Mouse (Mus musculus): ENCODE measurements around the gene Gnpat. TPM values are rescaled to one million over a fixed set of nuclear protein-coding genes. Genes with fewer than 3 reads are reported as not detected.

Gnpat gene
- polyA plus RNA-seq, 1 experiment, result 95.4 TPM

GRCm38 (mm10) chr8:124897386-124898250, 34.8 kb downstream of the Gnpat start, which contains the start of the genes Exoc8 and Sprtn:
TSS of gene Exoc8 (minus strand) at chr8:124897705.
TSS of gene Sprtn (plus strand) at chr8:124897886.
- Histone ChIP-seq H3K79me2 (ENCODE audit: control insufficient read depth, insufficient read depth) (peaks cover 45% of the 10 kb centered on the region), H3ac (ENCODE audit: control insufficient read depth, insufficient read length) (peak within 1 kb of the TSS; percentile 88), H3K36me3 (ENCODE audit: control insufficient read depth, insufficient read depth) (peaks cover 22% of the 10 kb centered on the region), H3K4me3 (peak within 1 kb of the TSS; percentile 80), H3K27me3 (ENCODE audit: control insufficient read depth, insufficient read depth, insufficient read length) (no peaks in the 10 kb centered on the region), H3K4me2 (ENCODE audit: low read depth) (peak within 1 kb of the TSS; percentile 92)
- TF ChIP-seq MYOG (IDR thresholded peaks at IDR 0.05; ENCODE audit: control insufficient read depth in 1 of 3, insufficient read depth in 1 of 3, insufficient read length in 2 of 3, low read depth in 2 of 3) (no peak), REST (IDR thresholded peaks at IDR 0.05; ENCODE audit: insufficient read depth, insufficient read length) (no peak), POLR2AphosphoS2 (IDR thresholded peaks at IDR 0.05; ENCODE audit: insufficient read length, low read depth) (peak; percentile 92), CEBPB (IDR thresholded peaks at IDR 0.05; ENCODE audit: insufficient read depth, poor library complexity, severe bottlenecking) (no peak), POLR2A (IDR thresholded peaks at IDR 0.05; ENCODE audit: insufficient read length, low read depth) (peak; percentile 93), E2F4 (IDR thresholded peaks at IDR 0.05; ENCODE audit: insufficient read depth) (no peak), TCF3 (IDR thresholded peaks at IDR 0.05; ENCODE audit: insufficient read length, low read depth) (no peak), MYOD1 (IDR thresholded peaks at IDR 0.05; ENCODE audit: control insufficient read depth in 1 of 3, insufficient read length in 2 of 3, low read depth in 2 of 3) (peak in 1 of 3 experiments; percentile 32), TCF12 (IDR thresholded peaks at IDR 0.05; ENCODE audit: insufficient read depth, poor library complexity, severe bottlenecking) (no peak), SRF (IDR thresholded peaks at IDR 0.05; ENCODE audit: control insufficient read depth, insufficient read length, low read depth) (peak; percentile 17), USF1 (IDR thresholded peaks at IDR 0.05; ENCODE audit: low read depth) (no peak), MAX (IDR thresholded peaks at IDR 0.05; ENCODE audit: low read depth) (no peak)

DNA sequence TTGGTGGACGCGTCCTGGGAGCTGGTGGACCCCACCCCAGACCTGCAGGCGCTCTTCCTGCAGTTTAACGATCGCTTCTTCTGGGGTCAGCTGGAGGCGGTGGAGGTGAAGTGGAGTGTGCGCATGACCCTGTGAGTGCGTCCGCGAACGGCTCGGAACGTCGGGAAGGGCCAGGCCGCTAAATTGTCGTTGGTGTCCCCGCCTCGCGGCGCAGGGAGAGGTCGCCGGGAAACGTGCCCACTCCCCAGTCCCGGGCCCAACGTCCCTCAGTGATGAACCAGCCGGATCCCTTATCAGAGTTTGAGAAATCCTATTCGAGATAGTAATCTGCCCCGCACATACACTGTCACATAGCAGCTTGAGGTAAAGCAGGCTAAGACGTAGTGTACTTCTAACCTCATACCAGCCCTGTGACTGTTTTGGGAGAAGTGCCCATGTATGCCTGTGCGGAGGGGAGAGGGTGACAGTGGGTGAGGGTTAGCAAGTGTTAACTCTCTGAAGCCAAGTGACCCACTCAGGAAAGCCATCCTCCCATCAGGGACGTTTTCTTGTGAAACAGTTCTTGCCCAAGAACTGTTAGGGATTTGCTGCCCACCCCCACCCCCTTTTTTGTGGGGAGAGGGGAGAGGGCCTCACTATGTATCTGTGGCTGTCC, 35.5 kb downstream of the Gnpat start:
- Histone ChIP-seq H3ac (ENCODE audit: control insufficient read depth, insufficient read length) (peak overlapping the region; percentile 88), H3K36me3 (ENCODE audit: control insufficient read depth, insufficient read depth) (peaks cover 29% of the 10 kb centered on the region), H3K4me3 (peak overlapping the region; percentile 80), H3K27me3 (ENCODE audit: control insufficient read depth, insufficient read depth, insufficient read length) (no peaks in the 10 kb centered on the region), H3K79me2 (ENCODE audit: control insufficient read depth, insufficient read depth) (peaks cover 45% of the 10 kb centered on the region), H3K4me2 (ENCODE audit: low read depth) (peak overlapping the region; percentile 92)
- TF ChIP-seq REST (IDR thresholded peaks at IDR 0.05; ENCODE audit: insufficient read depth, insufficient read length) (no peak), USF1 (IDR thresholded peaks at IDR 0.05; ENCODE audit: low read depth) (no peak), POLR2AphosphoS2 (IDR thresholded peaks at IDR 0.05; ENCODE audit: insufficient read length, low read depth) (peak; percentile 17), MYOG (IDR thresholded peaks at IDR 0.05; ENCODE audit: control insufficient read depth in 1 of 3, insufficient read depth in 1 of 3, insufficient read length in 2 of 3, low read depth in 2 of 3) (no peak), CEBPB (IDR thresholded peaks at IDR 0.05; ENCODE audit: insufficient read depth, poor library complexity, severe bottlenecking) (no peak)

- Histone ChIP-seq H3K79me2 (ENCODE audit: control insufficient read depth, insufficient read depth) (peaks cover 37% of the 10 kb centered on the region), H3K4me3 (no peak overlapping the region), H3K36me3 (ENCODE audit: control insufficient read depth, insufficient read depth) (peaks cover 32% of the 10 kb centered on the region), H3K27me3 (ENCODE audit: control insufficient read depth, insufficient read depth, insufficient read length) (no peaks in the 10 kb centered on the region), H3K4me2 (ENCODE audit: low read depth) (no peak overlapping the region), H3ac (ENCODE audit: control insufficient read depth, insufficient read length) (no peak overlapping the region)
- TF ChIP-seq TCF3 (IDR thresholded peaks at IDR 0.05; ENCODE audit: insufficient read length, low read depth) (no peak), TCF12 (IDR thresholded peaks at IDR 0.05; ENCODE audit: insufficient read depth, poor library complexity, severe bottlenecking) (no peak), REST (IDR thresholded peaks at IDR 0.05; ENCODE audit: insufficient read depth, insufficient read length) (no peak), POLR2A (IDR thresholded peaks at IDR 0.05; ENCODE audit: insufficient read length, low read depth) (peak; percentile 21), MYOD1 (IDR thresholded peaks at IDR 0.05; ENCODE audit: control insufficient read depth in 1 of 3, insufficient read length in 2 of 3, low read depth in 2 of 3) (no peak), POLR2AphosphoS2 (IDR thresholded peaks at IDR 0.05; ENCODE audit: insufficient read length, low read depth) (peak; percentile 73)
Observed at GRCm38 (mm10) chr8:124903198-124903597, 40.4 kb downstream of the Gnpat start.

DNA sequence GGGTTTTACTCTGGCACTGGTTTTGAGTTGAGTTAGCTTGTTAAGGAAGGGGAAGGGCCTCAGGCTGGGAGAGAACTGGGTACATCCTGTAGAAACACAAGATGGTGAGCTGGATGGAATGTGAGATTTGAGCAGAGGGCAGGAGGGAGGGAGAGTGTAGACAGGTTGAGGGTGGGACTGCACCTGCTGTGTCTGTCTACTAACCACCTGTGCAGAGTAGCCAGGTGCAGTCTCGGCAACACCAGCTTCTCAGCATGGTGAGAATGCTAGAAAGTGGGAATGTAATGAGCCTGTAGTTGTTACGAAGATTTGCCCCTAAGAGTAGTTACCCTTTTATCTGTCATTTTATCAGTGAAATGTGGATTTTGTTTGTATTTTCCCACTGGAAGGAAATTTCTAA, 42.6 kb downstream of the Gnpat start:
- Histone ChIP-seq H3K79me2 (ENCODE audit: control insufficient read depth, insufficient read depth) (peaks cover 15% of the 10 kb centered on the region), H3K4me2 (ENCODE audit: low read depth) (no peak overlapping the region), H3K27me3 (ENCODE audit: control insufficient read depth, insufficient read depth, insufficient read length) (no peaks in the 10 kb centered on the region), H3K4me3 (no peak overlapping the region), H3K36me3 (ENCODE audit: control insufficient read depth, insufficient read depth) (peaks cover 28% of the 10 kb centered on the region), H3ac (ENCODE audit: control insufficient read depth, insufficient read length) (no peak overlapping the region)
- TF ChIP-seq TCF12 (IDR thresholded peaks at IDR 0.05; ENCODE audit: insufficient read depth, poor library complexity, severe bottlenecking) (no peak), MYOD1 (IDR thresholded peaks at IDR 0.05; ENCODE audit: control insufficient read depth in 1 of 3, insufficient read length in 2 of 3, low read depth in 2 of 3) (peak in 2 of 3 experiments; percentile 51 to 75), MYOG (IDR thresholded peaks at IDR 0.05; ENCODE audit: control insufficient read depth in 1 of 3, insufficient read depth in 1 of 3, insufficient read length in 2 of 3, low read depth in 2 of 3) (peak in 1 of 3 experiments; percentile 55), POLR2AphosphoS2 (IDR thresholded peaks at IDR 0.05; ENCODE audit: insufficient read length, low read depth) (peak; percentile 64), E2F4 (IDR thresholded peaks at IDR 0.05; ENCODE audit: insufficient read depth) (no peak), SRF (IDR thresholded peaks at IDR 0.05; ENCODE audit: control insufficient read depth, insufficient read length, low read depth) (no peak)
